Mouse (Mus musculus) MEL (cell line): ENCODE results near the gene Rag2. TPM values are rescaled to one million over a fixed set of nuclear protein-coding genes. Genes with fewer than 3 reads are reported as not detected.

Experiments used
- DNase-seq: peaks from one replicate; pipeline ENCODE4 v3.0.0; 2011; ENCODE audit warnings: low read depth, low spot score
- H3K27ac ChIP-seq: 2 replicates; pipeline ENCODE4 v1.5.1; 2012; ENCODE audit warnings: low read depth, mild to moderate bottlenecking, control low read depth, low read length, moderate library complexity; ENCODE audit not compliant: control insufficient read depth
- H3K27me3 ChIP-seq, 2 experiments: fragments of 150-350 bp in 1 of 2; sonication (generic) in 1 of 2; 2 replicates each; pipeline ENCODE4 v1.6.1; 2012; ENCODE audit warnings: low read length in 2 of 2, mild to moderate bottlenecking in 2 of 2, improper control_type of control experiment in 1 of 2, moderate library complexity in 1 of 2; ENCODE audit not compliant: insufficient read depth in 2 of 2, control insufficient read depth in 1 of 2
- H3K36me3 ChIP-seq, 2 experiments: 2 replicates each; pipeline ENCODE4 v1.6.1; 2012 to 2014; ENCODE audit warnings: low read length in 2 of 2, improper control_type of control experiment in 1 of 2, inconsistent platforms in 1 of 2, mild to moderate bottlenecking in 1 of 2; ENCODE audit not compliant: insufficient read depth in 2 of 2, control insufficient read depth in 1 of 2
- H3K4me1 ChIP-seq, 2 experiments: fragments of 150-350 bp in 1 of 2; sonication (generic) in 1 of 2; 2 replicates each; pipeline ENCODE4 v1.6.1; 2012; ENCODE audit warnings: low read length in 2 of 2, improper control_type of control experiment in 1 of 2, mild to moderate bottlenecking in 1 of 2; ENCODE audit not compliant: insufficient read depth in 2 of 2, control insufficient read depth in 1 of 2
- H3K4me3 ChIP-seq, 2 experiments: fragments of 150-350 bp in 1 of 2; sonication (generic) in 1 of 2; 2 replicates each; pipeline ENCODE4 v1.5.1; 2012; ENCODE audit warnings: low read depth in 2 of 2, low read length in 2 of 2, mild to moderate bottlenecking in 2 of 2, moderate library complexity in 2 of 2, control low read depth in 1 of 2, improper control_type of control experiment in 1 of 2; ENCODE audit not compliant: control insufficient read depth in 1 of 2, insufficient read depth in 1 of 2
- H3K79me2 ChIP-seq: 2 replicates; pipeline ENCODE4 v1.6.1; 2012; ENCODE audit warnings: mild to moderate bottlenecking, low read length, moderate library complexity; ENCODE audit not compliant: control insufficient read depth, poor library complexity, insufficient read depth
- H3K9ac ChIP-seq: 2 replicates; pipeline ENCODE4 v1.6.1; 2012; ENCODE audit warnings: low read depth, mild to moderate bottlenecking, control low read depth, low read length, moderate library complexity; ENCODE audit not compliant: control insufficient read depth, poor library complexity, severe bottlenecking
- H3K9me3 ChIP-seq: fragments of 150-350 bp; sonication (generic); replicated peaks from 2 replicates; pipeline ENCODE4 v1.6.1; 2012; ENCODE audit warnings: mild to moderate bottlenecking, low read length, improper control_type of control experiment, moderate library complexity; ENCODE audit not compliant: insufficient read depth
- MAFK ChIP-seq: IDR thresholded peaks from 2 replicates; pipeline ENCODE4 v1.6.1; 2011; ENCODE audit warnings: low read depth, mild to moderate bottlenecking, low read length, improper control_type of control experiment, borderline replicate concordance
- MAZ ChIP-seq: IDR thresholded peaks from 2 replicates; pipeline ENCODE4 v1.6.1; 2012; ENCODE audit warnings: low read depth, mild to moderate bottlenecking, inconsistent platforms, low read length, improper control_type of control experiment
- MYB ChIP-seq: IDR thresholded peaks from 2 replicates; pipeline ENCODE4 v1.6.1; 2011; ENCODE audit warnings: mild to moderate bottlenecking, low read depth, low read length, improper control_type of control experiment
- RCOR1 ChIP-seq: IDR thresholded peaks from 2 replicates; pipeline ENCODE4 v1.6.1; 2012; ENCODE audit warnings: low read depth, mild to moderate bottlenecking, inconsistent platforms, low read length, improper control_type of control experiment
- USF1 ChIP-seq: IDR thresholded peaks from 2 replicates; pipeline ENCODE4 v1.6.1; 2014; ENCODE audit warnings: low read depth, mild to moderate bottlenecking, inconsistent platforms, low read length, improper control_type of control experiment, moderate library complexity
- ZNF384 ChIP-seq: IDR thresholded peaks from 2 replicates; pipeline ENCODE4 v1.6.1; 2012; ENCODE audit warnings: low read depth, mild to moderate bottlenecking, inconsistent platforms, low read length, improper control_type of control experiment
- polyA plus RNA-seq, 2 experiments: library from polyadenylated mRNA; stranded (reverse) in 1 of 2; unstranded in 1 of 2; fragments of >175 nt in 1 of 2; fragments of >200 nt in 1 of 2; gene quantifications; 2 replicates each; pipeline versions ENCODE4 v1.2.1 to v1.2.4; 2012; ENCODE audit warnings: low replicate concordance in 2 of 2, low read depth in 1 of 2; ENCODE audit not compliant: insufficient read length in 2 of 2, insufficient read depth in 1 of 2, missing spikeins in 1 of 2
- total RNA-seq: library from RNA; depleted of rRNA; stranded (reverse); fragments of 300-350 nt; gene quantifications from 2 replicates; pipeline ENCODE4 v1.2.3, GENCODE M21; 2012; rRNA removed

Gene Rag2
- total and polyA plus RNA-seq, 3 experiments: not detected

DNA sequence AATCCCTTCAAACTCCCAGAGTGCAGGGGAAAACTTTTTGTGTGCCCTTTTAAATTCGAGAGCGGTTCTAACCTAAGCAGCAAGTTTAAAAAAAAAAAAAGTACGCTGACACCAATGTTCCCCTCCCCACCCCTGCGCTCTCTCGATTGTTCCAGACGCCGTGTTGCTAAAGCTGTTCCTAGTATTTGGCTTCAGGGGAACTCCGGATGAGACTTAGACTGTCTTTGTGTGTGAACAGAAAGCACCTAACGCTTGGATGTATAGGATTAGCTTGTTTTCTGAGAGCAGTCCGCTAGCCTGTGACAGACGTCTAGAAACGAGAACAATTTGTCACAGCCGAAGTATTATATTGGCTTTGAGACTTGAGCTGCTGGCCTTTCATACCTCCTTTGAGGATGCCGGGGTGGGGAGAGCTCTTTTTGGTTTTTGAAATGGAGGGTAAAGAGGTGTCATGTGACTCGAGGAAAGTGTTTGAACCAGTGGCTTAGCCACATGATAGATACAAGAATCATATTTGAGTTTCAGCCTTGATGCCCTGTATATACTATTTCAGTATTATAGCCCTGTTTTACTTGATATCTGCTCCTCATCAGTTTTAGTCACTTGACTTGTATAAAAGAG is 54.8 kb downstream of the Rag2 start:
- Histone ChIP-seq H3K79me2 (peaks cover 20% of the 10 kb centered on the region), H3K9me3 (no peaks in the 10 kb centered on the region), H3K4me1 (peaks cover 0 to 3% of the 10 kb centered on the region in 2 experiments; a peak in 2 of 4 replicates), H3K36me3 (peaks cover 0 to 5% of the 10 kb centered on the region in 2 experiments; a peak in 2 of 4 replicates), H3K27ac (no peak overlapping the region), H3K9ac (peak overlapping the region; percentile 93), H3K27me3 (peaks cover 0 to 4% of the 10 kb centered on the region in 2 experiments; a peak in 2 of 4 replicates), H3K4me3 (peak overlapping the region; percentile 81 to 91)
- TF ChIP-seq MAZ (0 out of 2 replicates have a peak, but pooled peaks have one; percentile 37), ZNF384 (peak; percentile 58), MAFK (no peak), MYB (no peak), USF1 (peak; percentile 75), RCOR1 (no peak)
- peak; percentile 41 for DNase-seq

Other genes with a start within 250 kb of the Rag2 start
- under 0.01 TPM in 1 of 2 replicates, not detected in the other for gene Rag1, start 24.8 kb downstream of the Rag2 start, total RNA-seq
- gene Rag1, start 24.8 kb downstream of the Rag2 start, polyA plus RNA-seq: not detected
- gene B230118H07Rik, start 24.8 kb downstream of the Rag2 start, total RNA-seq: 30.6 and 31.2 TPM in 2 replicates
- 10 to 100 TPM in 1 of 2 experiments, not detected in 1; 22.4 TPM for gene B230118H07Rik, start 24.8 kb downstream of the Rag2 start, polyA plus RNA-seq
- gene Traf6, start 53.7 kb downstream of the Rag2 start, total RNA-seq: 11.8 and 12.7 TPM in 2 replicates
- 10 to 100 TPM in 1 of 2 experiments, not detected in 1; 18.0 TPM for gene Traf6, start 53.7 kb downstream of the Rag2 start, polyA plus RNA-seq